Comparison of ENCODE assay signal across 8 mouse cellular contexts in genomic region chr1:134771353-134771752, GRCm38 (mm10).
DNase-seq lines count a peak whose midpoint lies in the region; ATAC-seq and TF ChIP-seq lines count a peak whose summit lies in the region.

No protein-coding gene starts in this region.

- no peak for TF ChIP-seq POLR2A in liver, adult 2 months (IDR thresholded peaks at IDR 0.05; ENCODE audit: extremely low read depth, insufficient read depth, low read length)

- H3K27me3 ChIP-seq in liver, adult 2 months (ENCODE audit: control insufficient read depth, insufficient read depth, low read length) = no peaks in the 10 kb centered on the region
- no peaks in the 10 kb centered on the region for H3K27me3 ChIP-seq in stomach, embryonic 14.5 days (ENCODE audit: control insufficient read depth, insufficient read depth, low read length)
- H3K27me3 ChIP-seq in forebrain, embryonic 10.5 days (ENCODE audit: poor library complexity, severe bottlenecking) = no peaks in the 10 kb centered on the region
- H3K27me3 ChIP-seq in midbrain, embryonic 11.5 days (ENCODE audit: control insufficient read depth, insufficient read depth, low read length) = no peaks in the 10 kb centered on the region

- peaks cover 9% of the 10 kb centered on the region; the same call in 1 of the 2 replicates for H3K4me1 ChIP-seq in liver, adult 2 months (ENCODE audit: control insufficient read depth, insufficient read depth, low read length)
- peaks cover 42% of the 10 kb centered on the region for H3K4me1 ChIP-seq in stomach, embryonic 14.5 days (ENCODE audit: control insufficient read depth, insufficient read depth, low read length)
- H3K4me1 ChIP-seq in forebrain, embryonic 10.5 days = peaks cover 29% of the 10 kb centered on the region
- H3K4me1 ChIP-seq in midbrain, embryonic 11.5 days (ENCODE audit: control insufficient read depth, insufficient read depth, low read length) = peaks cover 9% of the 10 kb centered on the region; the same call in 1 of the 2 replicates

- 0 out of 2 replicates have a peak overlapping the region, but pooled peaks have one; percentile 14 for H3K4me2 ChIP-seq in stomach, embryonic 14.5 days (replicated peaks; ENCODE audit: low read depth, low read length)
- no peak overlapping the region for H3K4me2 ChIP-seq in midbrain, embryonic 11.5 days

- no peak overlapping the region for H3K9ac ChIP-seq in liver, adult 2 months (ENCODE audit: low read depth, low read length)
- no peak overlapping the region for H3K9ac ChIP-seq in stomach, embryonic 14.5 days (replicated peaks; ENCODE audit: low read depth, low read length)
- H3K9ac ChIP-seq in midbrain, embryonic 11.5 days (ENCODE audit: low read length) = no peak overlapping the region

- TF ChIP-seq CTCF in liver, adult 2 months (IDR thresholded peaks at IDR 0.05; ENCODE audit: low read depth, low read length) = no peak

- no peak overlapping the region for H3K4me3 ChIP-seq in liver, adult 2 months (ENCODE audit: insufficient read depth, low read depth, low read length)
- H3K4me3 ChIP-seq in stomach, embryonic 14.5 days (ENCODE audit: low read depth, low read length) = no peak overlapping the region
- H3K4me3 ChIP-seq in forebrain, embryonic 10.5 days = no peak overlapping the region
- no peak overlapping the region for H3K4me3 ChIP-seq in midbrain, embryonic 11.5 days (ENCODE audit: low read depth, low read length)

- H3K36me3 ChIP-seq in liver, adult 2 months (ENCODE audit: control insufficient read depth, insufficient read depth, low read length) = peaks cover 4% of the 10 kb centered on the region
- peaks cover 10% of the 10 kb centered on the region; the same call in 1 of the 2 replicates for H3K36me3 ChIP-seq in stomach, embryonic 14.5 days (ENCODE audit: control insufficient read depth, insufficient read depth, low read length)
- H3K36me3 ChIP-seq in forebrain, embryonic 10.5 days (replicated peaks) = no peaks in the 10 kb centered on the region; the same call in 1 of the 2 replicates
- H3K36me3 ChIP-seq in midbrain, embryonic 11.5 days (ENCODE audit: control insufficient read depth, insufficient read depth, low read length) = no peaks in the 10 kb centered on the region

- no peaks in the 10 kb centered on the region for H3K9me3 ChIP-seq in stomach, embryonic 14.5 days (ENCODE audit: control insufficient read depth, low read depth, low read length)
- H3K9me3 ChIP-seq in forebrain, embryonic 10.5 days = no peaks in the 10 kb centered on the region
- no peaks in the 10 kb centered on the region for H3K9me3 ChIP-seq in midbrain, embryonic 11.5 days (ENCODE audit: control insufficient read depth, low read length)

- H3K79me2 ChIP-seq in liver, adult 2 months (ENCODE audit: control insufficient read depth, insufficient read depth, low read length) = no peaks in the 10 kb centered on the region

- H3K27ac ChIP-seq in liver, adult 2 months (replicated peaks; ENCODE audit: insufficient read depth, low read depth, low read length) = peak overlapping the region; percentile 1; the same call in 1 of the 2 replicates
- H3K27ac ChIP-seq in stomach, embryonic 14.5 days (ENCODE audit: low read length) = peak overlapping the region; percentile 91
- no peak overlapping the region for H3K27ac ChIP-seq in forebrain, embryonic 10.5 days
- no peak overlapping the region for H3K27ac ChIP-seq in midbrain, embryonic 11.5 days (ENCODE audit: low read depth, low read length)

- ATAC-seq in stomach, embryonic 14.5 days (ENCODE audit: insufficient number of reproducible peaks, insufficient read depth, low FRiP score, low read depth) = peak; percentile 86
- ATAC-seq in cerebellum, adult (ENCODE audit: insufficient number of reproducible peaks, low FRiP score, low TSS enrichment) = no peak
- no peak for ATAC-seq in midbrain, embryonic 11.5 days (ENCODE audit: low FRiP score)

- DNase-seq in liver, adult 2 months (ENCODE audit: extremely low read depth, low read depth, low spot score) = peak; percentile 76
- DNase-seq in liver = no peak
- peak; percentile 51 for DNase-seq in fibroblast of lung, adult 2 months (ENCODE audit: low read depth)
- DNase-seq in kidney, adult 9 months = peak; percentile 70
- DNase-seq in forebrain, embryonic 10.5 days (ENCODE audit: extremely low spot score, low spot score) = no peak
- no peak for DNase-seq in midbrain, embryonic 11.5 days (ENCODE audit: low spot score, missing footprints)

- 27% methylated on average over 6 of the region's 6 CpGs for WGBS in liver, adult 2 months
- 30% methylated on average over 6 of the region's 6 CpGs for WGBS in stomach, embryonic 14.5 days
- 91% methylated on average over 6 of the region's 6 CpGs for WGBS in forebrain, embryonic 10.5 days
- WGBS in midbrain, embryonic 11.5 days = 81% methylated on average over 6 of the region's 6 CpGs

Comparison
In these comparisons a context has a peak if more than half of its experiments do, and no peak if none do; other contexts are left out.
1. DNase-seq: peak in liver, adult 2 months (single experiment), fibroblast of lung, adult 2 months (single experiment) and kidney, adult 9 months (single experiment); none in liver (single experiment), forebrain, embryonic 10.5 days (single experiment) and midbrain, embryonic 11.5 days (single experiment).
2. H3K27ac ChIP-seq: peak in liver, adult 2 months (single experiment) and stomach, embryonic 14.5 days (single experiment); none in forebrain, embryonic 10.5 days (single experiment) and midbrain, embryonic 11.5 days (single experiment).